Mouse (Mus musculus): ENCODE measurements around the gene Slc29a4.

The Slc29a4 gene

DNA sequence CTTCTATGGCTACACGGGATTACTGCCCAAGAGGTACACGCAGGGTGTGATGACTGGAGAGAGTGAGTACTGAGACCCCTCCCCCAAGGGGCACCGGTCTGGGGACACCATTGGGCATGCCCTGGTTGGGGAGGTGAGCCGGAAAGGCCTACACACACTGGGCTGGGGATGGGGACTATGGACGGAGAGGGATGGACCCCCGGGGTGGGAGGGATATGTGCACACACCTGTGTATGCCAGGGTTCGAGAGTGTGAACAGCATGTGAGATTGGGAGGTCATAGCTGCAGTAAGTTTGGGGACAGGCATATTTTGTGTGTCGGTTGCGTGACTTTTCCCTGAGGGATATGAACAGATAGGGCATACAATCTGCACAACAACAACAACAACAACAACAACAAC lies 22.7 kb downstream of the Slc29a4 start:
- peaks cover 40% of the 10 kb centered on the region for H3K36me3 ChIP-seq (ENCODE audit: insufficient read depth, low read length)
- H3K27me3 ChIP-seq (ENCODE audit: insufficient read depth, low read length) = no peaks in the 10 kb centered on the region
- no peak overlapping the region for H3K4me3 ChIP-seq (replicated peaks; ENCODE audit: low read length)
- H3K9me3 ChIP-seq (ENCODE audit: low read length) = peaks cover 13% of the 10 kb centered on the region
- peaks cover 48% of the 10 kb centered on the region for H3K4me1 ChIP-seq (replicated peaks; ENCODE audit: low read depth, low read length)
- TF ChIP-seq POU5F1 (IDR thresholded peaks at IDR 0.05; ENCODE audit: borderline replicate concordance, low read length) (no peak), NANOG (IDR thresholded peaks at IDR 0.05; ENCODE audit: borderline replicate concordance, low read length) (no peak), CTCF (conservative IDR thresholded peaks at IDR 0.05; ENCODE audit: low read length) (no peak)

DNA sequence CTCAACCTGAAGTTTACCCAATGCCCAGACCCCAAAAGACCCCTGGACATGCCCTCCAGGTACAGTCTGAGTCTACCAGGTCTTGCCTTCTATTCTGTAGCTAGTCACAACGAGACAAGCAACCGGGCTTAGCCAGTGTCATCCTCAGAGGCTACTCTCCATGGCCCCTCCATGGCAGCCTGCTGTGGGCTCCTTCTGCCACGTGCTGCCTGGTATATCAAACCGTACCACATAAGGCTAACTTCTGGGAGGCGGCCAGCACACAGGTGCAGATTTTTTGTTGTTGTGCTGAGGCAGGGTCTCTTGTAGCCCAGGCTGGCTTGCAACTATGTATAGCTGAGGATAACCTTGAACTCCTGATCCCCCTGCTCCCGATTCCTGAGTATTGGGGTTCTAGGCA lies 23.7 kb downstream of the Slc29a4 start:
- Histone ChIP-seq H3K4me3 (replicated peaks; ENCODE audit: low read length) (no peak overlapping the region), H3K27me3 (ENCODE audit: insufficient read depth, low read length) (no peaks in the 10 kb centered on the region)
- TF ChIP-seq NANOG (IDR thresholded peaks at IDR 0.05; ENCODE audit: borderline replicate concordance, low read length) = no peak
- TF ChIP-seq POU5F1 (IDR thresholded peaks at IDR 0.05; ENCODE audit: borderline replicate concordance, low read length) = no peak
- TF ChIP-seq CTCF (conservative IDR thresholded peaks at IDR 0.05; ENCODE audit: low read length) = no peak

DNA sequence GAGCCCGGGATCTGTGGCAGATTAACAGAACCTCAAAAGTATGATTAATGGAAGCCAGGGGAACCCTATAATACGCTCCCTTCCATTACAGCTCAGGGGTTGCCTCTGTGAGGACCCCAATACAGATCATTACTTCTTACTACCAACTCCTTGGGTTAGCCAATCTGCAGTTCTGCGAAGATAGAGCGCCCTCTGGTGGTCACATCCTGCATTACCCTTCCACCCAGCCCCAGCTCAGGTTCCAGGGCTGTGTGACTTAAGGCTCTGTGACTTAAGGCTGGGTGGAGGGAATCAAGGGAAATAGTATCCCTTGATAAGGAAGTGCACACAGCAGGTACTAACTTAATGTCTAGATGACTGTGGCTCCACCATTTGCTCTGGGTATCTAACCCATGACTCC lies 25.7 kb downstream of the Slc29a4 start:
- Histone ChIP-seq H3K9me3 (ENCODE audit: low read length) (peaks cover 7% of the 10 kb centered on the region; the same call in 1 of the 2 replicates), H3K36me3 (ENCODE audit: insufficient read depth, low read length) (peaks cover 41% of the 10 kb centered on the region), H3K4me3 (replicated peaks; ENCODE audit: low read length) (peak overlapping the region; percentile 43; the same call in 1 of the 2 replicates), H3K27me3 (ENCODE audit: insufficient read depth, low read length) (peaks cover 7% of the 10 kb centered on the region; the same call in 1 of the 2 replicates), H3K4me1 (replicated peaks; ENCODE audit: low read depth, low read length) (peaks cover 55% of the 10 kb centered on the region)
- TF ChIP-seq CTCF (conservative IDR thresholded peaks at IDR 0.05; ENCODE audit: low read length) (peak; percentile 92), NANOG (IDR thresholded peaks at IDR 0.05; ENCODE audit: borderline replicate concordance, low read length) (no peak)

More for the DNA sequence above, 23.7 kb downstream of the Slc29a4 start:
- peaks cover 43% of the 10 kb centered on the region for H3K36me3 ChIP-seq (ENCODE audit: insufficient read depth, low read length)
- H3K9me3 ChIP-seq (ENCODE audit: low read length) = peaks cover 20% of the 10 kb centered on the region
- H3K4me1 ChIP-seq (replicated peaks; ENCODE audit: low read depth, low read length) = peaks cover 49% of the 10 kb centered on the region

DNA sequence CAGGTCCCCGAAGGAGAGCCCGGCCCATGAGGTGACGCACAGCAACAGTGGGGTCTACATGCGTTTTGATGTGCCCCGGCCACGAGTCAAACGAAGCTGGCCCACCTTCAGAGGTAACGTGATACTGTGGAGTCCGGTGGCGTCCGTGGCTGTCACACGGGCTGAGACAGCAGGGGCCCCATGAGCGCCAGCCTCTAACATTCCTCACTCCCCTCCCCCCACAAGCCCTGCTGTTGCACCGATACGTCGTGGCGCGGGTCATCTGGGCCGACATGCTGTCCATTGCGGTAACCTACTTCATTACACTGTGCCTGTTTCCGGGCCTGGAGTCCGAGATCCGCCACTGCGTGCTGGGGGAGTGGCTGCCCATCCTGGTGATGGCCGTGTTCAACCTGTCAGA lies 26.2 kb downstream of the Slc29a4 start:
- TF ChIP-seq CTCF (conservative IDR thresholded peaks at IDR 0.05; ENCODE audit: low read length) (no peak), NANOG (IDR thresholded peaks at IDR 0.05; ENCODE audit: borderline replicate concordance, low read length) (no peak), POU5F1 (IDR thresholded peaks at IDR 0.05; ENCODE audit: borderline replicate concordance, low read length) (no peak)
- peaks cover 41% of the 10 kb centered on the region for H3K36me3 ChIP-seq (ENCODE audit: insufficient read depth, low read length)
- peaks cover 57% of the 10 kb centered on the region for H3K4me1 ChIP-seq (replicated peaks; ENCODE audit: low read depth, low read length)
- H3K9me3 ChIP-seq (ENCODE audit: low read length) = peaks cover 7% of the 10 kb centered on the region; the same call in 1 of the 2 replicates
- peak overlapping the region; percentile 43 for H3K4me3 ChIP-seq (replicated peaks; ENCODE audit: low read length)
- H3K27me3 ChIP-seq (ENCODE audit: insufficient read depth, low read length) = peaks cover 7% of the 10 kb centered on the region; the same call in 1 of the 2 replicates

DNA sequence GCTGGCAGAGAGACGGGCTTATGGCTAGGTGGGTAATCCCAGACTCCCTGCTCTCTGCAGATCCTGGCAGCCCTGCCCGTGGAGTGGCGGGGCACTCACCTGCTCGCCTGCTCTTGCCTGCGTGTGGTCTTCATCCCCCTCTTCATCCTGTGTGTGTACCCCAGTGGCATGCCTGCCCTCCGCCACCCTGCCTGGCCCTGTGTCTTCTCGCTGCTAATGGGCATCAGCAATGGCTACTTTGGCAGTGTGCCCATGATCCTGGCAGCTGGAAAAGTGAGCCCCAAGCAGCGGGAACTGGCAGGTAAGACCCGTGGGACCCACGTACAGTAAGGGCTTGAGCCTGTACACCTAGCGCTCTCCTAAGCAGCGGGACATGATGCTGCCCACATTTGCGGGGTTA lies 27.6 kb downstream of the Slc29a4 start:
- H3K27me3 ChIP-seq (ENCODE audit: insufficient read depth, low read length) = peaks cover 7% of the 10 kb centered on the region; the same call in 1 of the 2 replicates
- no peak overlapping the region for H3K4me3 ChIP-seq (replicated peaks; ENCODE audit: low read length)
- peaks cover 7% of the 10 kb centered on the region; the same call in 1 of the 2 replicates for H3K9me3 ChIP-seq (ENCODE audit: low read length)
- TF ChIP-seq POU5F1 (IDR thresholded peaks at IDR 0.05; ENCODE audit: borderline replicate concordance, low read length) (no peak), NANOG (IDR thresholded peaks at IDR 0.05; ENCODE audit: borderline replicate concordance, low read length) (no peak)
- H3K4me1 ChIP-seq (replicated peaks; ENCODE audit: low read depth, low read length) = peaks cover 64% of the 10 kb centered on the region
- H3K36me3 ChIP-seq (ENCODE audit: insufficient read depth, low read length) = peaks cover 29% of the 10 kb centered on the region

DNA sequence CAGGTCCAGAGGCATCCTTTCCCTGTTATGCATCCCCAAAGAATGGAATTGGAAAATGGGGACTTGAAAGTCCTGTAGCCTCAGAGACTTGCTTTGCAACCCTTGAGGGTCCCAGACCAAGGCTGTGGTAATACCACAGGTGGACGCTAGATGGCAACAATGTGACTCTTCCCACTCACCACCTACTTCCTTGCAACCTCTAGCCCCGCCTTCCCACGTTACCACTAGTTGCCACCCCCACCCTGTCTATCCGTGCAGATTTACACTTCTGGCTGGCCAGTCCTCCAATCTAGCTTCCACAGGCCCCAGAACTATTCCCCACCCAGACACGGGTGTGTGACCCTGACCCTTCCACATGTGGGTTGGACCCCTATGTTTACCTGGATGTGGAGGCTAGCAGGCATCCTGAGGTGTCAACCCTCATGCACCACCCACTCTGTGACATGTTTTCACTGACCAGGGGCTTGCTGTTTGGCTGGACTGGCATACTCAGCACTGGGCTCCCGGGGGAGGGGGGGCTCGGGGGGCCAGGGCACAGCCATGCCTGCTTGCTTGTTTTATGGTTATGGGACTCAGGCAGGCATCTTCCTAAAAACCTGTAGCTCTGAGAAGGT lies 31.3 kb downstream of the Slc29a4 start:
- Histone ChIP-seq H3K36me3 (ENCODE audit: insufficient read depth, low read length) (peaks cover 33% of the 10 kb centered on the region), H3K27me3 (ENCODE audit: insufficient read depth, low read length) (peaks cover 7% of the 10 kb centered on the region; the same call in 1 of the 2 replicates), H3K4me1 (replicated peaks; ENCODE audit: low read depth, low read length) (peaks cover 64% of the 10 kb centered on the region), H3K9me3 (ENCODE audit: low read length) (peaks cover 7% of the 10 kb centered on the region; the same call in 1 of the 2 replicates), H3K4me3 (replicated peaks; ENCODE audit: low read length) (0 out of 2 replicates have a peak overlapping the region, but pooled peaks have one; percentile 20)
- TF ChIP-seq CTCF (conservative IDR thresholded peaks at IDR 0.05; ENCODE audit: low read length) (peak; percentile 99), NANOG (IDR thresholded peaks at IDR 0.05; ENCODE audit: borderline replicate concordance, low read length) (no peak)

DNA sequence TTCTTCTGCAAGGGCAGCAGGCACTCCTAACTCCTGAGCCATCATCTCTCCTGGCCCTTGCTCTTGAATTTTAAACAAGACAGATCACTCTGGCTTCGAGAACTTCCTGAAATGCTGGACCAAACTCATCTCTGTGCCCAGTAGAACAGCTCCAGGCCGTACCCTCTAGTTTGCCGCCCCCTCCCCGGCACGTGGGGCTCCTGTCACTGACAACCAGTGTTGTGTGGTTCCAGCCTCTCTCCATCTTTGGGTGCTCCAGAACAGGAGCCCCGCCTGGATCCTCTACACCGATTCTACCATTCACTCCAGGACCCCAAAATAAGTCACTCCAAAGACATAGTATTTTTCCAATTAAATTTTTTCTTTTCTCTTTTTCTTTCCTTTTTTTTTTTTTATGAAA lies 32.0 kb downstream of the Slc29a4 start:
- TF ChIP-seq POU5F1 (IDR thresholded peaks at IDR 0.05; ENCODE audit: borderline replicate concordance, low read length) (no peak), NANOG (IDR thresholded peaks at IDR 0.05; ENCODE audit: borderline replicate concordance, low read length) (no peak), CTCF (conservative IDR thresholded peaks at IDR 0.05; ENCODE audit: low read length) (no peak)
- no peak overlapping the region for H3K4me3 ChIP-seq (replicated peaks; ENCODE audit: low read length)
- H3K27me3 ChIP-seq (ENCODE audit: insufficient read depth, low read length) = peaks cover 7% of the 10 kb centered on the region; the same call in 1 of the 2 replicates
- peaks cover 28% of the 10 kb centered on the region for H3K36me3 ChIP-seq (ENCODE audit: insufficient read depth, low read length)
- peaks cover 7% of the 10 kb centered on the region; the same call in 1 of the 2 replicates for H3K9me3 ChIP-seq (ENCODE audit: low read length)
- peaks cover 64% of the 10 kb centered on the region for H3K4me1 ChIP-seq (replicated peaks; ENCODE audit: low read depth, low read length)

DNA sequence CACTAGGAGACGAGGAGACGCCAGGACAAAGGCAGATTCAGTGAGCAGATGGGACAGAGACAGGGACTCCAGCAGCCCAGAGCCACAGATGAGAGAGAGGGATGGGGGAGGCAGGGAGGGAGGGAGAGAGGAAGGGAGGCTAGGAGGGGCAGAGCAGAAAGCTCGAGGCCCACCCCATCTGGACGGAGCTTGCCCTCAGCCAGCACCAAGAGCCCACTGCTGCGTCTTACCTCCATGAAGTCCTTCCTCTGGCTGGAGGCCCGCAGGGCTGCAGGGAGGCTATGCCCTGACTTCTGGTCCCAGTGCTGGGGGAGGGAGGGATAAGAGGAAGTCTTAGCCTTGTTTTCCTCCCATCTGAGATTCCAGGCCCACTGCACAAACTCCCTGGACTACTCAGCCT lies 34.4 kb downstream of the Slc29a4 start:
- Histone ChIP-seq H3K4me3 (replicated peaks; ENCODE audit: low read length) (no peak overlapping the region), H3K4me1 (replicated peaks; ENCODE audit: low read depth, low read length) (peaks cover 63% of the 10 kb centered on the region), H3K27me3 (ENCODE audit: insufficient read depth, low read length) (peaks cover 7% of the 10 kb centered on the region; the same call in 1 of the 2 replicates), H3K9me3 (ENCODE audit: low read length) (no peaks in the 10 kb centered on the region), H3K36me3 (ENCODE audit: insufficient read depth, low read length) (peaks cover 34% of the 10 kb centered on the region)
- TF ChIP-seq NANOG (IDR thresholded peaks at IDR 0.05; ENCODE audit: borderline replicate concordance, low read length) (no peak), CTCF (conservative IDR thresholded peaks at IDR 0.05; ENCODE audit: low read length) (no peak), POU5F1 (IDR thresholded peaks at IDR 0.05; ENCODE audit: borderline replicate concordance, low read length) (no peak)
